Mouse (Mus musculus) thymus, adult 2 months (tissue): ENCODE results near the gene Cd6.

ENCODE experiments used
- CTCF ChIP-seq: fragments of 200-500 bp; IDR thresholded peaks from 2 replicates; pipeline ENCODE4 v1.5.1; 2012; ENCODE audit warnings: mild to moderate bottlenecking, control low read depth, low read length, moderate library complexity, borderline replicate concordance; ENCODE audit not compliant: control insufficient read depth, poor library complexity, insufficient read depth; ENCODE audit errors: extremely low read depth
- POLR2A ChIP-seq: fragments of 200-500 bp; IDR thresholded peaks from 2 replicates; pipeline ENCODE4 v1.6.1; 2012; ENCODE audit warnings: mild to moderate bottlenecking, low read length, control low read depth, moderate library complexity; ENCODE audit not compliant: control insufficient read depth, poor library complexity, insufficient read depth; ENCODE audit errors: extremely low read depth

DNA sequence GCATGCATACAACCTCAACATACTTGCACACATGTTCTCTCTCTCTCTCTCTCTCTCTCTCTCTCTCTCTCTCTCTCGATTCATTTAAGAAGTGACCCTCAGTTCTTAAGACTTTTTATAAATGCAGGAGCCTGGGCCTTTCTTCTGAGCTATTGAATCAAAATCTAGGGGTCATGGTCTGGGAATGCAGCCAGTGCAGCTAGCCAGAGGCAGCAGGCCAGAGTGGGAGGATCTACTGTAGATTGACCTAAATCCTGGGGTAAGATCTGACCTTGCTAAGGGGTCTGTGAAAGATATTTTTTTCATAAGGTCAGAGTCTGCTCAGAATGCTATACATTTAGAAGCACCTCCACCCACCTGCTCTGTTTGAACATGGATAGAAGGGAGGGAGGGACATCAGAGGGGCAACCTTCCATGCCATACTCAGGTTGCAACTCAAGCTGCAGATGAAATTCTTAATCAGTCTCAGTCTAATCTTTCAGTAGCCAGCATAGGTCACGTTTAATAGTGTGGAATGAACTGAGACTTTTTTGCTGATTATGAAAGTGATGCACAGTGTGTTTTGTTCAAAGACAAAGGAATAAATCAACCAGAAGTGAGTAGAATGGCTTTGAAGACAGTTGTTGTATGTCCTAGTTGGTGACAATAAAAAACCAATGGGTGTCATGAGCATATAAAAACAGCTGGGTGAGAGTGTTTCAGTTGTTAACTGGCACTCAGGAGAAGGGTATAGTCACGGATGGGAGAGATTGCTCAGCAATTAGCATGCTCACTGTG is 17.6 kb upstream of the Cd6 start:
- TF ChIP-seq CTCF = no peak
- no peak for TF ChIP-seq POLR2A
